Mouse (Mus musculus): ENCODE data around the gene Serbp1.

DNA sequence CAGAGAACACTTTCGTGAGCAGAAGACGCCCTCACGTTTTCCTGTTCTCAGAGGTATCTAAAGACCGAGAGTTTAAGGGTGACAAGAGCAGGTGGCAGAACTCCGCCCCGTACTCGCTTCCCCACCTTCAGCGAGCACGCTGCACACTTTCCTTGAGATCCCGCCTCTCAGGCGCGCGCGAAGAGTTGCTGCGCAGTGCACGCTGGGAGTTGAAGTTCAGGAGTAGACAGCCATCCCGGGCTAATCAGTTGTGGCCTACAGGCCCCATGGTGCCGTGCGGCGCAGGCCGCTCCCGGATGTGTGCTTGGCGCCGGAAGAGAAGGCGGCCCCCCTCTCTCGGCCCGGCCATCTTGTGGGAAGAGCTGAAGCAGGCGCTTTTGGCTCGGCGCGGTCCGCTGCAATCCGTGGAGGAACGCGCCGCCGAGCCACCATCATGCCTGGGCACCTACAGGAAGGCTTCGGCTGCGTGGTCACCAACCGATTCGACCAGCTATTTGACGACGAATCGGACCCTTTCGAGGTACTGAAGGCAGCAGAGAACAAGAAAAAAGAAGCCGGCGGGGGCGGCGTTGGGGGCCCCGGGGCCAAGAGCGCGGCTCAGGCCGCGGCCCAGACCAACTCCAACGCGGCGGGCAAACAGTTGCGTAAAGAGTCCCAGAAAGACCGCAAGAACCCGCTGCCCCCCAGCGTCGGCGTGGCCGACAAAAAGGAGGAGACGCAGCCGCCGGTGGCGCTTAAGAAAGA, 28.9 kb downstream of the Serbp1 start:
- TF ChIP-seq CTCF (IDR thresholded peaks at IDR 0.05; ENCODE audit: control insufficient read depth, insufficient read depth, insufficient read length) (no peak), USF1 (IDR thresholded peaks at IDR 0.05; ENCODE audit: low read depth) (no peak), MAX (IDR thresholded peaks at IDR 0.05) (peak; percentile 68), MYOD1 (IDR thresholded peaks at IDR 0.05; ENCODE audit: control insufficient read depth, insufficient read length, low read depth) (peak; percentile 60), MYOG (IDR thresholded peaks at IDR 0.05; ENCODE audit: control insufficient read depth, extremely low read depth, insufficient read length) (no peak)
